Mouse (Mus musculus): ENCODE data around the gene Klhl9.

DNA sequence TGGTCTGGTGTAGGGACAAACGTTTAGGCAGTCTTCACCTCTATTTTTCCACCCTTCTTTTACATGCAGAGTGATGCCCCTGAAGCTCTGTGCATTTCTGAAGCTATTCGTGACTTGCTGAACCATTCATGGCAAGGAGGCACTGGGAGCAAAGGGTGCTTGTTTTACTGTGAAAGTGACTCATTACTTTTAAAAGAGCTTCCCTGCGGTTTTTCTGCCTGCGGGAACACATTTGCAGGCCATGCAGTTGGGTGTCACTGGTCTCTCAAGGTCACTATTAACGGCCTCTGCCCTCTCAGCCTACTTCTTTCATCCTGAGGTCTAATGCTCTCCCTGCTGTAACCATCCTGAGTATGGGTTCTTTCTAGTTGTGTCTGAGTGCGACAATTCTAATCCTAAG lies 25.2 kb downstream of the Klhl9 start:
- TF ChIP-seq CTCF (IDR thresholded peaks at IDR 0.05; ENCODE audit: low read depth, low read length): no peak
- TF ChIP-seq POLR2A (IDR thresholded peaks at IDR 0.05; ENCODE audit: borderline replicate concordance, low read depth, low read length): no peak

All from bone marrow macrophage, adult 2 months (primary cell).